Mouse (Mus musculus): ENCODE measurements around the gene Ninl. TPM values are rescaled to one million over a fixed set of nuclear protein-coding genes. Genes with fewer than 3 reads are reported as not detected.
"Not testable (repeated sequence)": the region's sequence is repeated elsewhere in the genome, so short reads cannot be mapped to it uniquely, and the experiment has no call there.

Ninl gene
- total RNA-seq, 2 experiments from 2014 or later, result 5.5 to 5.8 TPM

DNA sequence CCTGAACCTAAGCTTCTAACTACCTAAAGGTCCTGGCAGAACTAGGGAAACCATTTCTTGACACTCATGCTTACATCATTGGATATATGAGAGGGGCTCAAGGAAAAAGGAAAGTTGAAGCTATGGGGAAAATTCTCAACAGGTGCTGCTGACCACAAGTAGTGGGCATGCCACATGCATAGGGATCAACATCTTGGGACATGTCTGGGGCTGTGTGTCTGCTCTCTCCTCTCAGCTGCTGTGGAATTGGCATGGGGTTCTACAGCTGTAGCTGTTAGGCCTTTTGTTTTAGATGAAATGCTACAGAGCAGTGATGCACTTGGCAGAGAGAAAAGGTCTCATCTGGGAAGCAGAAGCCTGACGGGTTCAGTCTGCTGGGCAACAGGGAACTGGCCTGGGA is 83.3 kb downstream of the Ninl start:
- DNase-seq (ENCODE audit: low spot score in 2 of 2), result no peak

GRCm38 (mm10) chr2:150951201-150951600 is 88.0 kb downstream of the Ninl start:
- DNase-seq (ENCODE audit: low spot score in 2 of 2), result no peak

- DNase-seq (ENCODE audit: low spot score in 2 of 2), result no peak
Measured at GRCm38 (mm10) chr2:150950056-150950455, 89.1 kb downstream of the Ninl start.

DNA sequence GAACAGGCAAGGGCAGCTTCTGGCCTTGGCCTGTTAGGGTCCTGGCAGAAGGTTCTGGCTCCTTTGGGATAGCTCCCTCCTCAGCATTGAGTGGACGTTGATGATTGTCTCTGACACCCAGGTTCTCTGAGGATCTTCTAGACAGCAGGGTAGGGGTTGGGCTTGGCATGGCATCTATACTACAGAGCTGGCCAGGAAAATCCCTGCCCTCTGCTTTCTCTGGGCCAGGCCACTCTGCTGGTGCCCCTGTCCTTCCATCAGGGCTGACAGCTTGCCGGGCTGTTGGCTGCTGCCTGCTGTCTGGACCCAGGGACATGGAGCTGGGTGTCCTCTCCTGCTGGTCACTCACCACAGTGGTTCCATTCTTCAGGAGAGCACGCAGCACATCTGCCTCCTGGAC is 89.5 kb downstream of the Ninl start:
- no peak for DNase-seq (ENCODE audit: low spot score in 2 of 2)

- no peak for DNase-seq (ENCODE audit: low spot score in 2 of 2)
Measured at GRCm38 (mm10) chr2:150948786-150949185, 90.4 kb downstream of the Ninl start.

DNA sequence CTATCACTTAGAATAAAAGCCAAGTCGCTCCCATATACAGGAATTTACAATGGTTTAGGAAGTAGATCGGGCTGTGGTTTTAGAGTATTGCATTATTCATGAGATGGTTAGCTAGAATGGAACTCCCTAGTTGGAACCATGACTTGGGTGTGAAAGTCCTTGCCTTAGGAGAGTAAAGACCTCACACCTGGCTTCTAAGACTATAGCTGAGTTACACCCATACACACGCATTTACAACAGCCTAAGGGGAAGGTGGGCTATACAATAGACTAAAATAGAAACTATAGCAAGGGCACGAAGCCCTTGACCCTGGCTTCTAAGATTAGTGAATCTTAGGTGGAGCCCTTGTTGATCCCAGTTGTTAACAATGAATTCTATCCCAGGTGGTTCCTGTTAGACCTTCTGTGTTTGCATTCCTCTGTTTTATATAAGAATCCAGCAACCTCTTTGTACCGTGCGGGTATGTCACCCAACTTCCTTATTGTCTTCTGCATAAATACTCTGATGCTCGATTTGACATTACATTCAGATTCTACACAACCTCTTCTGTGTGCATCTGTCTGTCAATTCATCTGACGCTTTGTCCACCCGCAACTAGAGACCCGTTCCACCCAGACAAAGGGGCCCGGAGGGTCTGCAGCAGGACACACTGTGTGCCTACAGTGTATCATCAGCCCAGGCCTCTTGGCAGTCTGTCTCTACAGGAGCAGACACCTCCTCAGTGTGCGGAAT is 91.1 kb downstream of the Ninl start:
- not testable (repeated sequence) for DNase-seq (ENCODE audit: low spot score in 2 of 2)

GRCm38 (mm10) chr2:150947341-150947740 is 91.8 kb downstream of the Ninl start:
- DNase-seq (ENCODE audit: low spot score in 2 of 2), result not testable (repeated sequence)

GRCm38 (mm10) chr2:150944017-150944416 is 95.2 kb downstream of the Ninl start:
- DNase-seq (ENCODE audit: low spot score in 2 of 2), result no peak

GRCm38 (mm10) chr2:150934659-150935058 is 104.5 kb downstream of the Ninl start:
- no peak for DNase-seq (ENCODE audit: low spot score in 2 of 2)

DNA sequence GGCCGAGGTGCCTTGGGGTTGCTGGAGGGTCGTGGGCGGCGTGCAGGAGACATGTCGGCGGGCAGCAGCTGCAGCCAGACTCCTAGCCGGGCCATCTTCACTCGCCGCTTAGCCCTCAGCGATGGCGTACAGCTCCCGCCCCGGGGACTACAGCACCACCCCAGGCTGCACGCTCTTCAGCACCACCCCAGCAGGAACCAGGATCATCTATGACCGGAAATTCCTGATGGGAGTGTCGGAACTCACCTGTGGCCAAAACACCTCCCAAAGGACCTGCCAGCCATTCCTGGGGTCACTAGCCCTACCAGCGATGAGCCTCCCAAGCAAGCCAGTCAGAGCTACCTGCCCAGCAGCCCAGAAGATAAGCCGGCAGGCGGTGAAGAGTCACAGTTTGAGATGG is 105.7 kb downstream of the Ninl start:
- no peak for DNase-seq (ENCODE audit: low spot score in 2 of 2)

- DNase-seq (ENCODE audit: low spot score in 2 of 2), result no peak
Measured at GRCm38 (mm10) chr2:150930806-150931205, 108.4 kb downstream of the Ninl start.

- DNase-seq (ENCODE audit: low spot score in 2 of 2), result no peak
Measured at GRCm38 (mm10) chr2:150929156-150929555, 110.0 kb downstream of the Ninl start.

GRCm38 (mm10) chr2:150927038-150927720 is 112.0 kb downstream of the Ninl start:
- no peak for DNase-seq (ENCODE audit: low spot score in 2 of 2)

GRCm38 (mm10) chr2:150923505-150923904 is 115.7 kb downstream of the Ninl start:
- DNase-seq (ENCODE audit: low spot score in 2 of 2), result no peak

- DNase-seq (ENCODE audit: low spot score in 2 of 2), result no peak
Measured at GRCm38 (mm10) chr2:150923026-150923425, 116.2 kb downstream of the Ninl start.

- DNase-seq (ENCODE audit: low spot score in 2 of 2), result no peak
Measured at GRCm38 (mm10) chr2:150922165-150922564, 117.0 kb downstream of the Ninl start.

DNA sequence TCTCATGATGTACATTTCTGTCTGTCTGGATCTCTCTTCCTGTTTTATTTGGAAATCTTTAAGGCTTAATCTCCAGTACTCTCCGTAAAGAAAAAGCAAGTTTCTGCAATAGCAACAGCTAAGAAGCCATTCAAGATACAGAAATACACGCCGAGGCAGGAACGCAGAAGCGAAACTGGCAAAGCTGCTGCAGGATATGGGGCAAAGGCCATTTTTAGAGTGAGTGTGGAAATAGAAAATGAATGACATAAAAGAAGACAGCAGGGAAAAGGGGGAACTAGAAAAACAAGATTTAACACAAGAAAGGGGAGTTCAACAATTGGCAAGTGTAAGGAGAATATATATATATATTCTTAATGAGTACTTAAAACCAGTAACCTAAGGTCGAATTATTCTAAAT is 117.5 kb downstream of the Ninl start:
- no peak for DNase-seq (ENCODE audit: low spot score in 2 of 2)

- DNase-seq (ENCODE audit: low spot score in 2 of 2), result no peak
Measured at GRCm38 (mm10) chr2:150920543-150920942, 118.6 kb downstream of the Ninl start.

DNA sequence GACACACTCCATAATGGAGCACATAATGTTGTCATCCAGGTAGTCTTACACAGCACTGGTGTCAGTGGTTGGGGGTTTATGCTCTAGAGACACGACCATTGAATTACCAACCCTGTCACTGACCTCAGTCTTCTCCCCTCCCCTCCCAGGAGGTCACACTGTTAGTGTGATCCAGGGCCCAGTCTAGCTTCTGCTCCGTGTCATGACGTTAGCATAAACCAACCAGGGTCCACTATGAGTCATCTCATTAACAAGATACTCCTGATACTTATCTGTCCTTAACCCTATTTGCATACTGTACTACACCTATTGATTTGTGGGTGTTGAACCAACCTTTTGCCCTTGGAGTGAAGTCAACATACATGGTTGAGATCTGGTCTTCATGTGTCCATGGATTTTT is 120.5 kb downstream of the Ninl start:
- no peak for DNase-seq (ENCODE audit: low spot score in 2 of 2)

DNA sequence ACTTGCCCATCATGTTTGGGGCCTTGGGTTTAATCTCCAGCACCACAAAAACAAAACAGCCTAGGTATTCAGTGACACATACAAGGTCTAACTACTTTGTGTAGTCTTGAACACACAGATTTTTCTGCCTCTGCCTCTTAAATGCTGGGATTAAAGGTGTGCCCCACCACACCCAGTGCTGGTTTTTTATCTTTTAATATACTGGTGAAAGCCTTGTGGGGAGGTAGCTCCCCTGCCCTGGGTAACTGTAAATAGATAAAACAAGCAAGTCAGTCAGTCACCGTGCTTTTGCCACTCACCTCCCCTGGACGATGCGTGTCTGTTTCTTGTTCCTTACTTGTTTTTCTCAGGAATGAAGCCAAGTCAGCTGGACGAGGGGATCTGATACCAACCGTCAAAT is 123.4 kb downstream of the Ninl start:
- DNase-seq (ENCODE audit: low spot score in 2 of 2), result no peak

DNA sequence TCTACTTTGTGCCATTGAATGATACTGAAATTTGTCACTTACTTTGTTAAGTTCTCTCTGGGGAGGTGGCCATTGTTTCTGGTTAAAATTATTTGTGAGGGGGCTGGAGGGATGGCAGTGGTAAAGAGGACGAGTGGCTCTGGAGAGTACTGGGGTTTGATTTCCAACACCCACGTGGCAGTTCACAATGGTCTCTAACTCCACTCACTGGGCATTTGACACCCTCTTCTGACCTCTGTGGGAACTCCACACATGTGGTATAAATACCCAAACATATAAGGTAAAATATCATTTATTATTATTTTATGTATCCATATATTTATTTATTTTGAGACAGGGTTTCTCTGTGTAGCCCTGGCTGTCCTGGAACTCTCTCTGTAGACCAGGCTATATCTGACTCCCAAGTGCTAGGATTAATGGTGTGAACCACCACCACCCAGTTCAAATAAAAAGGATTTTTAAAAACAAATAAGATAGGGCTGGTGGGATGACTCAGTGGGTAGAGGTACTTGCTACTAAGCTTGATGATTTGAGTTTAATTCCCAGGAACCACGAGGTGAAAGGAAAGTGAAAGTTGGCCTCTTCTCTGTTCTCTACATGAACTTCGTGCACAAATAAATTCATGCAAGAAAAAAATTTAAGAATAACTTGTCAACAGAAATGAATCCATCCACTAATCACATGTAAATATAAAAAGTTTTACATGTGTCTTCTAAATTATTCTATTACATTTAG is 124.2 kb downstream of the Ninl start:
- DNase-seq (ENCODE audit: low spot score in 2 of 2), result no peak

GRCm38 (mm10) chr2:150910295-150910881 is 128.8 kb downstream of the Ninl start:
- no peak for DNase-seq (ENCODE audit: low spot score in 2 of 2)

Data from left cerebral cortex, adult 18-20 months (tissue).